Mouse (Mus musculus) MEL (cell line): Measurements from ENCODE around the gene Gucd1. TPM values are rescaled to one million over a fixed set of nuclear protein-coding genes. Genes with fewer than 3 reads are reported as not detected.

Experiments used
- DNase-seq: peaks from one replicate; pipeline ENCODE4 v3.0.0; 2011; ENCODE audit warnings: low read depth, low spot score
- H3K27ac ChIP-seq: 2 replicates; pipeline ENCODE4 v1.5.1; 2012; ENCODE audit warnings: low read depth, mild to moderate bottlenecking, control low read depth, low read length, moderate library complexity; ENCODE audit not compliant: control insufficient read depth
- H3K27me3 ChIP-seq, 2 experiments: fragments of 150-350 bp in 1 of 2; sonication (generic) in 1 of 2; 2 replicates each; pipeline ENCODE4 v1.6.1; 2012; ENCODE audit warnings: low read length in 2 of 2, mild to moderate bottlenecking in 2 of 2, improper control_type of control experiment in 1 of 2, moderate library complexity in 1 of 2; ENCODE audit not compliant: insufficient read depth in 2 of 2, control insufficient read depth in 1 of 2
- H3K36me3 ChIP-seq, 2 experiments: 2 replicates each; pipeline ENCODE4 v1.6.1; 2012 to 2014; ENCODE audit warnings: low read length in 2 of 2, improper control_type of control experiment in 1 of 2, inconsistent platforms in 1 of 2, mild to moderate bottlenecking in 1 of 2; ENCODE audit not compliant: insufficient read depth in 2 of 2, control insufficient read depth in 1 of 2
- H3K4me1 ChIP-seq, 2 experiments: fragments of 150-350 bp in 1 of 2; sonication (generic) in 1 of 2; 2 replicates each; pipeline ENCODE4 v1.6.1; 2012; ENCODE audit warnings: low read length in 2 of 2, improper control_type of control experiment in 1 of 2, mild to moderate bottlenecking in 1 of 2; ENCODE audit not compliant: insufficient read depth in 2 of 2, control insufficient read depth in 1 of 2
- H3K4me3 ChIP-seq, 2 experiments: fragments of 150-350 bp in 1 of 2; sonication (generic) in 1 of 2; 2 replicates each; pipeline ENCODE4 v1.5.1; 2012; ENCODE audit warnings: low read depth in 2 of 2, low read length in 2 of 2, mild to moderate bottlenecking in 2 of 2, moderate library complexity in 2 of 2, control low read depth in 1 of 2, improper control_type of control experiment in 1 of 2; ENCODE audit not compliant: control insufficient read depth in 1 of 2, insufficient read depth in 1 of 2
- H3K79me2 ChIP-seq: 2 replicates; pipeline ENCODE4 v1.6.1; 2012; ENCODE audit warnings: mild to moderate bottlenecking, low read length, moderate library complexity; ENCODE audit not compliant: control insufficient read depth, poor library complexity, insufficient read depth
- H3K9ac ChIP-seq: 2 replicates; pipeline ENCODE4 v1.6.1; 2012; ENCODE audit warnings: low read depth, mild to moderate bottlenecking, control low read depth, low read length, moderate library complexity; ENCODE audit not compliant: control insufficient read depth, poor library complexity, severe bottlenecking
- H3K9me3 ChIP-seq: fragments of 150-350 bp; sonication (generic); replicated peaks from 2 replicates; pipeline ENCODE4 v1.6.1; 2012; ENCODE audit warnings: mild to moderate bottlenecking, low read length, improper control_type of control experiment, moderate library complexity; ENCODE audit not compliant: insufficient read depth
- CTCF ChIP-seq, 3 experiments: IDR thresholded peaks in 2 of 3; conservative IDR thresholded peaks in 1 of 3; 2 replicates each; pipeline ENCODE4 v1.5.1; 2011 to 2012; ENCODE audit warnings: low read length in 3 of 3, low read depth in 2 of 3, mild to moderate bottlenecking in 2 of 3, improper control_type of control experiment in 1 of 3, inconsistent platforms in 1 of 3, mixed read lengths in 1 of 3, moderate library complexity in 1 of 3; ENCODE audit not compliant: control insufficient read depth in 1 of 3, insufficient read depth in 1 of 3, poor library complexity in 1 of 3, severe bottlenecking in 1 of 3
- JUND ChIP-seq: IDR thresholded peaks from 2 replicates; pipeline ENCODE4 v1.6.1; 2011; ENCODE audit warnings: low read depth, mild to moderate bottlenecking, improper control_type of control experiment, low read length
- MAFK ChIP-seq: IDR thresholded peaks from 2 replicates; pipeline ENCODE4 v1.6.1; 2011; ENCODE audit warnings: low read depth, mild to moderate bottlenecking, low read length, improper control_type of control experiment, borderline replicate concordance
- POLR2A ChIP-seq, 2 experiments: IDR thresholded peaks; 2 replicates each; pipeline ENCODE4 v1.6.1; 2011 to 2012; ENCODE audit warnings: low read length in 2 of 2, mild to moderate bottlenecking in 2 of 2, control low read depth in 1 of 2, improper control_type of control experiment in 1 of 2, low read depth in 1 of 2, moderate library complexity in 1 of 2; ENCODE audit not compliant: control insufficient read depth in 1 of 2, insufficient read depth in 1 of 2, poor library complexity in 1 of 2
- RAD21 ChIP-seq: IDR thresholded peaks from 2 replicates; pipeline ENCODE4 v1.6.1; 2011; ENCODE audit warnings: mild to moderate bottlenecking, low read depth, low read length, improper control_type of control experiment
- SMC3 ChIP-seq: IDR thresholded peaks from 2 replicates; pipeline ENCODE4 v1.6.1; 2011; ENCODE audit warnings: low read depth, low read length, improper control_type of control experiment
- TCF12 ChIP-seq: IDR thresholded peaks from 2 replicates; pipeline ENCODE4 v1.6.1; 2014; ENCODE audit warnings: low read depth, mild to moderate bottlenecking, inconsistent platforms, low read length, improper control_type of control experiment, moderate library complexity
- USF2 ChIP-seq, 2 experiments: IDR thresholded peaks; 2 replicates each; pipeline ENCODE4 v1.6.1; 2011 to 2012; ENCODE audit warnings: improper control_type of control experiment in 2 of 2, low read length in 2 of 2, borderline replicate concordance in 1 of 2, inconsistent platforms in 1 of 2, low read depth in 1 of 2, mild to moderate bottlenecking in 1 of 2; ENCODE audit not compliant: insufficient read depth in 1 of 2
- ZC3H11A ChIP-seq: IDR thresholded peaks from 2 replicates; pipeline ENCODE4 v1.6.1; 2012; ENCODE audit warnings: low read depth, mild to moderate bottlenecking, inconsistent platforms, low read length, improper control_type of control experiment
- ZNF384 ChIP-seq: IDR thresholded peaks from 2 replicates; pipeline ENCODE4 v1.6.1; 2012; ENCODE audit warnings: low read depth, mild to moderate bottlenecking, inconsistent platforms, low read length, improper control_type of control experiment
- polyA plus RNA-seq, 2 experiments: library from polyadenylated mRNA; stranded (reverse) in 1 of 2; unstranded in 1 of 2; fragments of >175 nt in 1 of 2; fragments of >200 nt in 1 of 2; gene quantifications; 2 replicates each; pipeline versions ENCODE4 v1.2.1 to v1.2.4; 2012; ENCODE audit warnings: low replicate concordance in 2 of 2, low read depth in 1 of 2; ENCODE audit not compliant: insufficient read length in 2 of 2, insufficient read depth in 1 of 2, missing spikeins in 1 of 2
- total RNA-seq: library from RNA; depleted of rRNA; stranded (reverse); fragments of 300-350 nt; gene quantifications from 2 replicates; pipeline ENCODE4 v1.2.3, GENCODE M21; 2012

Gucd1 gene
- total and polyA plus RNA-seq, 3 experiments: 18.7 to 30.7 TPM; not detected in 1

- no peak for DNase-seq
- Histone ChIP-seq H3K27me3 (no peaks in the 10 kb centered on the region), H3K4me1 (no peaks in the 10 kb centered on the region), H3K36me3 (no peaks in the 10 kb centered on the region), H3K4me3 (no peak overlapping the region), H3K9me3 (no peaks in the 10 kb centered on the region), H3K9ac (no peak overlapping the region), H3K79me2 (no peaks in the 10 kb centered on the region), H3K27ac (no peak overlapping the region)
- TF ChIP-seq POLR2A (IDR thresholded peaks at IDR 0.05; ENCODE audit: control insufficient read depth in 1 of 2, insufficient read depth in 1 of 2, low read depth in 1 of 2, low read length in 2 of 2, poor library complexity in 1 of 2) (no peak), TCF12 (no peak)
Measured at GRCm38 (mm10) chr10:75441800-75442199, 76.0 kb downstream of the Gucd1 start.

- TF ChIP-seq ZNF384 (no peak), USF2 (IDR thresholded peaks at IDR 0.05; ENCODE audit: borderline replicate concordance in 1 of 2, insufficient read depth in 1 of 2, low read depth in 1 of 2, low read length in 2 of 2) (no peak)
- Histone ChIP-seq H3K9me3 (no peaks in the 10 kb centered on the region), H3K36me3 (no peaks in the 10 kb centered on the region), H3K27me3 (no peaks in the 10 kb centered on the region), H3K27ac (no peak overlapping the region), H3K79me2 (no peaks in the 10 kb centered on the region), H3K9ac (no peak overlapping the region), H3K4me3 (no peak overlapping the region), H3K4me1 (no peaks in the 10 kb centered on the region)
- DNase-seq: no peak
Measured at GRCm38 (mm10) chr10:75440756-75441155, 77.0 kb downstream of the Gucd1 start.

- H3K36me3 ChIP-seq: no peaks in the 10 kb centered on the region
- H3K9me3 ChIP-seq: no peaks in the 10 kb centered on the region
- no peaks in the 10 kb centered on the region for H3K4me1 ChIP-seq
- peak; percentile 47 for DNase-seq
- H3K9ac ChIP-seq: no peak overlapping the region
- peak; percentile 85 for TF ChIP-seq SMC3
- no peak for TF ChIP-seq JUND
- TF ChIP-seq RAD21: peak; percentile 93
- TF ChIP-seq ZC3H11A: peak; percentile 77
- TF ChIP-seq USF2 (IDR thresholded peaks at IDR 0.05; ENCODE audit: borderline replicate concordance in 1 of 2, insufficient read depth in 1 of 2, low read depth in 1 of 2, low read length in 2 of 2): no peak
- peak; percentile 83 to 90 (median 85) for TF ChIP-seq CTCF (IDR thresholded peaks at IDR 0.05 in 2 of 3, conservative IDR thresholded peaks at IDR 0.05 in 1 of 3; ENCODE audit: control insufficient read depth in 1 of 3, insufficient read depth in 1 of 3, low read depth in 2 of 3, low read length in 3 of 3, poor library complexity in 1 of 3, severe bottlenecking in 1 of 3)
- TF ChIP-seq MAFK: no peak
- H3K79me2 ChIP-seq: no peaks in the 10 kb centered on the region
- no peak overlapping the region for H3K27ac ChIP-seq
- H3K27me3 ChIP-seq: no peaks in the 10 kb centered on the region
- no peak overlapping the region for H3K4me3 ChIP-seq
Measured at GRCm38 (mm10) chr10:75439211-75439811, 78.5 kb downstream of the Gucd1 start.
